Mouse (Mus musculus): ENCODE results near the gene Dkk3. TPM values are rescaled to one million over a fixed set of nuclear protein-coding genes. Genes with fewer than 3 reads are reported as not detected.
A peak's percentile ranks its signal among the peaks of the same experiment; 100 is the strongest.

The Dkk3 gene
- polyA plus RNA-seq, 1 experiment from 2014 or later = 72.4 TPM

- Histone ChIP-seq H3K27me3 (ENCODE audit: control insufficient read depth, insufficient read depth, low read length) (no peaks in the 10 kb centered on the region), H3K27ac (ENCODE audit: low read depth, low read length) (no peak overlapping the region), H3K4me1 (ENCODE audit: control insufficient read depth, insufficient read depth, low read length) (peaks cover 23% of the 10 kb centered on the region), H3K9ac (ENCODE audit: low read depth, low read length) (no peak overlapping the region), H3K4me3 (ENCODE audit: low read depth, low read length) (no peak overlapping the region), H3K4me2 (no peak overlapping the region), H3K36me3 (ENCODE audit: control insufficient read depth, insufficient read depth, low read length) (no peaks in the 10 kb centered on the region), H3K9me3 (replicated peaks; ENCODE audit: control insufficient read depth, low read length) (no peaks in the 10 kb centered on the region)
- no peak for ATAC-seq (replicated peaks; ENCODE audit: insufficient number of reproducible peaks, low FRiP score, low TSS enrichment)
- 85% methylated on average over 5 of the region's 5 CpGs for WGBS (ENCODE audit: insufficient replicate concordance)
Measured at GRCm38 (mm10) chr7:112133277-112133676, 25.6 kb downstream of the Dkk3 start.

GRCm38 (mm10) chr7:112132005-112132404 lies 26.9 kb downstream of the Dkk3 start:
- H3K36me3 ChIP-seq (ENCODE audit: control insufficient read depth, insufficient read depth, low read length) = no peaks in the 10 kb centered on the region
- H3K9ac ChIP-seq (ENCODE audit: low read depth, low read length) = no peak overlapping the region
- 77% methylated on average over 6 of the region's 6 CpGs for whole genome bisulfite sequencing (ENCODE audit: insufficient replicate concordance)
- H3K9me3 ChIP-seq (replicated peaks; ENCODE audit: control insufficient read depth, low read length) = no peaks in the 10 kb centered on the region
- H3K27ac ChIP-seq (ENCODE audit: low read depth, low read length) = no peak overlapping the region
- H3K4me1 ChIP-seq (ENCODE audit: control insufficient read depth, insufficient read depth, low read length) = peaks cover 32% of the 10 kb centered on the region
- H3K4me2 ChIP-seq = no peak overlapping the region
- no peaks in the 10 kb centered on the region for H3K27me3 ChIP-seq (ENCODE audit: control insufficient read depth, insufficient read depth, low read length)
- no peak overlapping the region for H3K4me3 ChIP-seq (ENCODE audit: low read depth, low read length)
- ATAC-seq (replicated peaks; ENCODE audit: insufficient number of reproducible peaks, low FRiP score, low TSS enrichment) = no peak

- no peak for ATAC-seq (replicated peaks; ENCODE audit: insufficient number of reproducible peaks, low FRiP score, low TSS enrichment)
- H3K27ac ChIP-seq (ENCODE audit: low read depth, low read length) = no peak overlapping the region
- H3K36me3 ChIP-seq (ENCODE audit: control insufficient read depth, insufficient read depth, low read length) = no peaks in the 10 kb centered on the region
- H3K4me1 ChIP-seq (ENCODE audit: control insufficient read depth, insufficient read depth, low read length) = peaks cover 33% of the 10 kb centered on the region
- no peaks in the 10 kb centered on the region for H3K27me3 ChIP-seq (ENCODE audit: control insufficient read depth, insufficient read depth, low read length)
- H3K9me3 ChIP-seq (replicated peaks; ENCODE audit: control insufficient read depth, low read length) = no peaks in the 10 kb centered on the region
- no peak overlapping the region for H3K4me3 ChIP-seq (ENCODE audit: low read depth, low read length)
- WGBS (ENCODE audit: insufficient replicate concordance) = 89% methylated on average over 3 of the region's 3 CpGs
- H3K4me2 ChIP-seq = no peak overlapping the region
- no peak overlapping the region for H3K9ac ChIP-seq (ENCODE audit: low read depth, low read length)
Measured at GRCm38 (mm10) chr7:112130660-112131059, 28.2 kb downstream of the Dkk3 start.

DNA sequence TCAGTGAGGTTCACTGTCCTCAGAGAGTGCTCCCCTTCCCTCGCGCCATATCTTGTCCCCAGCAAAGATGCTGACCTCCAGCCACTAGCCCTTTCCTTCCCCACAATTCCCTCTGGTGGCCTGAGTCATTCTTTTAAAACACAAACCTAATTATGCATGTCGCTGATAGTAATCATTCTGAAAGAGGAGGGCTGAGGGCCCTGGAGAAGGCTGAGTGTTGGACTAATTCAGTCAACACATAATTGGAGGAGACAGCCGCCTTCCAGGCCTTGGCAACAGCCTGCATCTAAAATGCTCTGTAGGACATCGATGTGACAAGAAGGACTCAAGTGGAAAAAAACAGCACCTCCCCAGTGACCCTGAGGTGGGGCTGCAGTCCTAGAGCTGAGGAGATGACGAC lies 29.0 kb downstream of the Dkk3 start:
- 61% methylated on average over 6 of the region's 6 CpGs for WGBS (ENCODE audit: insufficient replicate concordance)
- H3K27ac ChIP-seq (ENCODE audit: low read depth, low read length) = no peak overlapping the region
- no peak for ATAC-seq (replicated peaks; ENCODE audit: insufficient number of reproducible peaks, low FRiP score, low TSS enrichment)

DNA sequence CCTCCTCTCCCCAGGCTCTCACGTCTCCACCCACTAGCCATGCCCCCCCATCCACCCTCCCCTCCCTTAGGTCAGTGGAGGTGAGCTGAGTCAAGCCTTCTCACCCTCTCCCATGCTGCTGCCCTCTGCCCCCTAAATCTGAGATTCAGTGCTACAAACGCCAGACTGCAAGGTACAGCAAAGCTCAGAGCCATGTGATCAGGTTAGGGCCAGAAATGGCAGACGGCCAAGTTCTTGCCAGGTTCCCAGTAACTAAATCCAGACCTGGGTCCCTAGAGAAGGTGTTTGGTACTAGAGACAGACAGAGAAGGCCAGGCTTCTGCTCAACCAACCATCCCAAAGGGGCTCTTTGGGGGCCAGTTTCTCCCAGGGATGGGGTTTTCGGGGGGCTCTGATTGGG lies 30.0 kb downstream of the Dkk3 start:
- H3K36me3 ChIP-seq (ENCODE audit: control insufficient read depth, insufficient read depth, low read length) = no peaks in the 10 kb centered on the region
- H3K27ac ChIP-seq (ENCODE audit: low read depth, low read length) = peak overlapping the region; percentile 22; the same call in 1 of the 2 replicates
- WGBS (ENCODE audit: insufficient replicate concordance) = 48% methylated on average over 4 of the region's 4 CpGs
- H3K27me3 ChIP-seq (ENCODE audit: control insufficient read depth, insufficient read depth, low read length) = no peaks in the 10 kb centered on the region
- no peak overlapping the region for H3K9ac ChIP-seq (ENCODE audit: low read depth, low read length)
- H3K9me3 ChIP-seq (replicated peaks; ENCODE audit: control insufficient read depth, low read length) = no peaks in the 10 kb centered on the region
- H3K4me3 ChIP-seq (ENCODE audit: low read depth, low read length) = no peak overlapping the region
- no peak for ATAC-seq (replicated peaks; ENCODE audit: insufficient number of reproducible peaks, low FRiP score, low TSS enrichment)
- H3K4me2 ChIP-seq = no peak overlapping the region
- H3K4me1 ChIP-seq (ENCODE audit: control insufficient read depth, insufficient read depth, low read length) = peaks cover 37% of the 10 kb centered on the region

More for the DNA sequence above, 29.0 kb downstream of the Dkk3 start:
- H3K9ac ChIP-seq (ENCODE audit: low read depth, low read length) = no peak overlapping the region
- peaks cover 37% of the 10 kb centered on the region for H3K4me1 ChIP-seq (ENCODE audit: control insufficient read depth, insufficient read depth, low read length)
- H3K4me3 ChIP-seq (ENCODE audit: low read depth, low read length) = no peak overlapping the region
- H3K36me3 ChIP-seq (ENCODE audit: control insufficient read depth, insufficient read depth, low read length) = no peaks in the 10 kb centered on the region
- no peaks in the 10 kb centered on the region for H3K9me3 ChIP-seq (replicated peaks; ENCODE audit: control insufficient read depth, low read length)
- no peaks in the 10 kb centered on the region for H3K27me3 ChIP-seq (ENCODE audit: control insufficient read depth, insufficient read depth, low read length)
- H3K4me2 ChIP-seq = no peak overlapping the region

- H3K36me3 ChIP-seq (ENCODE audit: control insufficient read depth, insufficient read depth, low read length) = no peaks in the 10 kb centered on the region
- H3K4me1 ChIP-seq (ENCODE audit: control insufficient read depth, insufficient read depth, low read length) = peaks cover 40% of the 10 kb centered on the region
- WGBS (ENCODE audit: insufficient replicate concordance) = 72% methylated on average over 4 of the region's 4 CpGs
- H3K9me3 ChIP-seq (replicated peaks; ENCODE audit: control insufficient read depth, low read length) = no peaks in the 10 kb centered on the region
- no peak overlapping the region for H3K4me2 ChIP-seq
- no peak for ATAC-seq (replicated peaks; ENCODE audit: insufficient number of reproducible peaks, low FRiP score, low TSS enrichment)
- no peaks in the 10 kb centered on the region for H3K27me3 ChIP-seq (ENCODE audit: control insufficient read depth, insufficient read depth, low read length)
- H3K9ac ChIP-seq (ENCODE audit: low read depth, low read length) = no peak overlapping the region
- peak overlapping the region; percentile 65; the same call in 1 of the 2 replicates for H3K27ac ChIP-seq (ENCODE audit: low read depth, low read length)
- no peak overlapping the region for H3K4me3 ChIP-seq (ENCODE audit: low read depth, low read length)
Measured at GRCm38 (mm10) chr7:112127954-112128353, 30.9 kb downstream of the Dkk3 start.

DNA sequence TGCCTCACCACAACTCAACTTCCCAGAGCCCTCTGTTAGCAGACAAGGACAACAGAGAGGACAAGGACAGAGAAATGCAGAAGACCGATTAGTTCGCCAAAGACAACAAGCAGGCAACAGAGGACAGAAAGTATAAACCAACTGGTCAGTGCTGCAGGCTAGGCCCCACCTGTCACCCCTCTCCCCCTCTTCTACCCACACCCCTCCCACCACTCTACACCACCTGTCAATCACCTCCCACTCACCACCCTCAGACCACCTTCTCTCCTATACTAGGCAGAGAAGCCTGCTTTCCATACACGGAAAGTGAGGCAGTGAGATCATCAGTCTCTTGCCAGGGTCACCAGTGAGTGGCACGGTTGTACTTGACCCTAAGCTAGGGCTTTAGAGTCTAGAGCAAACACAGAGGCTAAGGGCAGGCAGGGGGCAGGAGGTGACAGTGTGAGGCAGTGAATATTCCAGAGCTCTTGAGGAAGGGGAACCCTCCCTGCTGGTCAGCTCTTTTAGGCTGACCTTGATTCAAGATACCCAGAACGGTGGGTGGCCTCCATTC lies 31.7 kb downstream of the Dkk3 start:
- 0 out of 2 replicates have a peak, but pooled peaks have one; percentile 35 for ATAC-seq (replicated peaks; ENCODE audit: insufficient number of reproducible peaks, low FRiP score, low TSS enrichment)
- Histone ChIP-seq H3K4me1 (ENCODE audit: control insufficient read depth, insufficient read depth, low read length) (peaks cover 40% of the 10 kb centered on the region), H3K9ac (ENCODE audit: low read depth, low read length) (no peak overlapping the region; the same call in 1 of the 2 replicates), H3K36me3 (ENCODE audit: control insufficient read depth, insufficient read depth, low read length) (no peaks in the 10 kb centered on the region), H3K27ac (ENCODE audit: low read depth, low read length) (peak overlapping the region; percentile 65), H3K4me3 (ENCODE audit: low read depth, low read length) (no peak overlapping the region), H3K27me3 (ENCODE audit: control insufficient read depth, insufficient read depth, low read length) (no peaks in the 10 kb centered on the region), H3K9me3 (replicated peaks; ENCODE audit: control insufficient read depth, low read length) (no peaks in the 10 kb centered on the region), H3K4me2 (no peak overlapping the region)
- WGBS (ENCODE audit: insufficient replicate concordance) = 42% methylated on average over 5 of the region's 5 CpGs

DNA sequence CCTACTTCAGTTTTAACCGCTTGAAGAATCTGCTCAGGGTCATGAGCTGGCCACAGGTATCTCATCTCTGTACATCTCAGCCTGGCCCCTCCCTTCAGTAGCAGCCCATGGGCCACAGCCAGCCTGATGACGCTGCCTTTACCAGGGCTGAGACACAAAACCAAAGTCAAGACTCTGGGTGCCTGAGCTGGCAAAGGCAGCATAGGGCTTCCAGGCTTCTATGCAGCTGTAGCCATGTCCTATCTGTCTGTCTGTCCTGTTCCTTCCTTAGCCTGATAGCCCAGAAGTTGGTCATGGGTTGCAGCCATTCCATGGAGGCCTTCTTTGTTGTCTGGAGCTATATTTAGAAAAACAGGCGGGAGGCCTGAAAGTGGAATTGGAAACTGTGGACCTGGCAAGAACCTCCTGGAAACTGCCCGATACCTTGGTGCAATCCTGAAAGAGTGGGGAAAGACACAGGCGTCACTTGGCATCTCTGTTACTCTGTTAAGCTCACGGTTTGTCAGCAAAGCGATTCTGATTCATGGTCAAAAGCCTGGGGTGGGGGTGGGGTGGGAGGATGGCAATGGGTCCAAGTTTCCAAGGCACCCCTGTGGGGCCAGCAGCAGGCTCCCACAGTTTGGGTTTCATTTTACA lies 33.1 kb downstream of the Dkk3 start:
- no peak overlapping the region for H3K27ac ChIP-seq (ENCODE audit: low read depth, low read length)
- no peaks in the 10 kb centered on the region for H3K36me3 ChIP-seq (ENCODE audit: control insufficient read depth, insufficient read depth, low read length)
- WGBS (ENCODE audit: insufficient replicate concordance) = 69% methylated on average over 7 of the region's 7 CpGs
- no peaks in the 10 kb centered on the region for H3K27me3 ChIP-seq (ENCODE audit: control insufficient read depth, insufficient read depth, low read length)
- H3K4me1 ChIP-seq (ENCODE audit: control insufficient read depth, insufficient read depth, low read length) = peaks cover 51% of the 10 kb centered on the region
- H3K9me3 ChIP-seq (replicated peaks; ENCODE audit: control insufficient read depth, low read length) = no peaks in the 10 kb centered on the region
- H3K4me3 ChIP-seq (ENCODE audit: low read depth, low read length) = no peak overlapping the region
- no peak for ATAC-seq (replicated peaks; ENCODE audit: insufficient number of reproducible peaks, low FRiP score, low TSS enrichment)
- no peak overlapping the region for H3K4me2 ChIP-seq
- no peak overlapping the region for H3K9ac ChIP-seq (ENCODE audit: low read depth, low read length)

DNA sequence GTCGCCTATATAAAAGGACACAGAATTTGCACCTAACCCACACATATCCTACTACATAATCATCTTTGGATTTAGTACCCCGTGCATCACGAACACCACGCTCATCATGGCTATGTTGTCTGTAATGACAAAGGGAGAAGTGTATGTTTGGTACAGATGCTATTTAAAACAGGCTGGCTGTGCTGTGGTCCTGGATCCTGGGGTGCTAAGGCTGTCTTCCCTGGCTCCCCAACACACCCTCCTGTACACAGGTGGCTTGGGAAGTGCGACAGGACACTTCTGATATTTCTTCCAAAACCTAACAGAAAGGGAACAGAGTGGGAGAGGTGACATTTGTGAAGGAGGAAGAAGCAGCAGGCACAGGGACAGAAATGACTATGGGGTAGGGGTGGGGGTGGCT lies 35.2 kb downstream of the Dkk3 start:
- no peak overlapping the region for H3K4me2 ChIP-seq

More for the DNA sequence above, 35.2 kb downstream of the Dkk3 start:
- WGBS (ENCODE audit: insufficient replicate concordance) = 79% methylated on average over 5 of the region's 5 CpGs
- Histone ChIP-seq H3K9me3 (replicated peaks; ENCODE audit: control insufficient read depth, low read length) (no peaks in the 10 kb centered on the region), H3K4me3 (ENCODE audit: low read depth, low read length) (no peak overlapping the region), H3K4me1 (ENCODE audit: control insufficient read depth, insufficient read depth, low read length) (peaks cover 36% of the 10 kb centered on the region), H3K36me3 (ENCODE audit: control insufficient read depth, insufficient read depth, low read length) (no peaks in the 10 kb centered on the region), H3K27me3 (ENCODE audit: control insufficient read depth, insufficient read depth, low read length) (no peaks in the 10 kb centered on the region), H3K9ac (ENCODE audit: low read depth, low read length) (no peak overlapping the region), H3K27ac (ENCODE audit: low read depth, low read length) (no peak overlapping the region)
- ATAC-seq (replicated peaks; ENCODE audit: insufficient number of reproducible peaks, low FRiP score, low TSS enrichment) = no peak

Measured in heart, embryonic 11.5 days (tissue).